Mouse (Mus musculus): ENCODE measurements around the gene Nrgn.

Gene Nrgn

DNA sequence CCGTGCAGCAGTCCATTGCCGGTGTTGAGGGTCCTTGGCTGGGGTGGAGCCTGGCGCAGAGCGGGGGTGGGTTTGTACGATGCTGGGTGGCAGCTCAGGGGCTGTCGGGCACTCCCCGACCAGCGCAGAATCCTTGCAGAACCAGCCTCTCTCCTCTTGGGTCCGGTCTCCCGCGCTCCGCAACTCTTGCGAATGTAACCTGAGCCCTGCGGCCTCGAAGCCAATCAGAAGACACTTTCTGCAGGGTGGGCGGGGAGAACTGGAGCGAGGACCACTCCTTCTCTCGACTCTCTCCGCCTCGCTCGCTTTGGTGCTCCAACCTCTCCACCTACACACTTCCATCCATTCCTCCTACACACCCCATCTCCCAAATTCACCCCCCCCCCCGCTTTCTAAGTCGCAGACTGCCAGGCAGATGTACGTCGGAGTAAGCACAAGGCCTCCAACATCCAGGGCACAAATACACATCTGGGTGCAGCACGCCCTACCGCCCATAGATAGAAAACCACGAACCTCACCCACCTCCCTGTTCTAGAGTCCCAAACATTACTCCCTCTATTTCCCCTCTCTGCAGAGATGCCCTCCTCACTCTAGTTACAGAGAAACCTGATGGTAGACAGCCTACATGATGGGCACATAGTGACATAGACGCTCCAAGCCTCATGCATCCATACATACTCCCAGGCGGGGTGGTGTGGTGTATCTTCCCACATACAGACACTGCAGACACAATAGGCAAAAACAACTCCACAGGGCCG is at the start of gene Nrgn:
Gene Nrgn, minus strand, starts transcription at position 369 of the 758 bp plus-strand sequence.
- DNase-seq (ENCODE audit: extremely low read depth, insufficient read length, low spot score), result no peak

- no peak for DNase-seq (ENCODE audit: extremely low read depth, insufficient read length, low spot score)
These were observed 48.0 kb upstream of the Nrgn start for GRCm38 (mm10) chr9:37600538-37601205.

- DNase-seq (ENCODE audit: extremely low read depth, insufficient read length, low spot score), result no peak
These were observed 45.9 kb upstream of the Nrgn start for GRCm38 (mm10) chr9:37598637-37599036.

- DNase-seq (ENCODE audit: extremely low read depth, insufficient read length, low spot score), result no peak
These were observed 42.9 kb upstream of the Nrgn start for GRCm38 (mm10) chr9:37595570-37595969.

DNA sequence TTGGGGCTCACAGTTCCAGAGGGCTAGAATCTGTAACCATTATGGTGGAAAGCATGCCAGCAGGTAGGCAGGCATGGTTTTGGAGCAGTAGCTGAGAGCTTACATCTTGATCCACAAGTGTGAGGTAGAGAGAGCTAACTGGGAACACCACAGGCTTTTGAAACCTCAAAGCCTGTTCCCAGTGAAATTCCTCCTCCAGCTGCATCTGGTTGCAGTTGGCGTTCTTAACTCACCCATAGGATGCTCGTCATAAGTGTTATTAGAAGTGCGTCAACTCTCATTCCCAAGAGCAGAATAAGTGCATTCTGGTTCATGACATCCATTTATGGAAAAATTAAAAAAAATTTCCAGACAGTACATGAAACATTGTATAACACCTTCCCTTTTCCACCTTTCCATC is 41.0 kb upstream of the Nrgn start:
- no peak for DNase-seq (ENCODE audit: extremely low read depth, insufficient read length, low spot score)

DNA sequence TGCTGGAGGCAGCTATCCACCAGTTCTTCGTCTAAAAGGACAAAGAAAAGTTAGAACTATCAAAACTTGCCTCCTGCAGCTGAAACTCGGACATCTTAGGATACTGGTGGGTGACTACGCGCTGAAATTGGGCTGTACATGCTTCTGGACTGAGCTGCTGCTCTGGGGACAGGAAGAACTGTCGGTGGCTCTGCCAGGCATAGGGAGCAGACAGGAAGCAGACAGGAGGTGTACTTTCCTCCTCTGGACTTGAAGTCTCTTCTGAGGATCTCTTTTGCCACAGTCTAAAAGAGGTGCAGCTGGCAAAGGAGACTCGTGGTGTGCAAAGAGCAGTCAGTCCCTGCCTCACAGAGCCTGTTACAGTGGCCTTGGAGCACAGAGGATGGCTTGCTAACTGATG is 39.9 kb upstream of the Nrgn start:
- no peak for DNase-seq (ENCODE audit: extremely low read depth, insufficient read length, low spot score)

- DNase-seq (ENCODE audit: extremely low read depth, insufficient read length, low spot score), result no peak
These were observed 39.3 kb upstream of the Nrgn start for GRCm38 (mm10) chr9:37592025-37592424.

DNA sequence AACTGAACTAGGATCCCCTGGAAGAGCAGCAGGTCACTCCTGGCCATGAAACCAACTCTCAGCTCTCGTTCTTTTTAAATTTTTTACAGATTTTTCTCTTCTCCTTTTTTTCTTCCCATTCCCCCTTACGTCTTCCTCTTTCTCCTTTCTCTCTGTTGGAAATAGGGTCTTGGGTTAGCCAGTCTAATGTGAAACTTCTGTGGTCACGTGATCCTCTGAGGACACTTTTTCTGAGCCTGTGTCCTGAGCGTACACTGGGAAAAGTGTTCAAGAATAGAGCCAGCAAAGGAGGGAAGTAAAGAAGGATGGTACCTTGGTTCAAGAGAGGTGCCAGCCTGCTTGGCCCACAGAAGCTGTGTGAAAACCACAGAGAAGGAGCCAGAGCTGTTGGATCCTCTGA is 37.7 kb upstream of the Nrgn start:
- DNase-seq (ENCODE audit: extremely low read depth, insufficient read length, low spot score), result no peak

DNA sequence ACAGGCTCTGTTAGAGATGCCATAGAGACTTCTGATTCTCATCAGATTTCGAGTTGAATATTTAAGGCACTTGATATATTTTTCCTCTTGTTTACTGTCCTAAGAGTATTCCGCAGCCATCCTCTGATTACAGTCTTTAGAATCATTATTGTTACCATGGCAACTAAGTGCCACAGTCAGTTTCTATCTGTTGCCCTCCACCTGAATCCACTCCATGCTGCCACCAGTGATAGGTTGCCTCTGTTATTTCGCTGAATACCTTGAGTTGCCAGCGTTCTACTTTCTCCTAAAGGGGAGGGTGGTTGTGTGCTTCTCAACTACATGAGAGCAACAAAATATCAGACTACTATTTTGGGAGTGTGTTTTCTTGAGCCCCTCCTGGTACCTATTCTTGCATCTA is 34.0 kb upstream of the Nrgn start:
- DNase-seq (ENCODE audit: extremely low read depth, insufficient read length, low spot score), result no peak

- no peak for DNase-seq (ENCODE audit: extremely low read depth, insufficient read length, low spot score)
These were observed 30.9 kb upstream of the Nrgn start for GRCm38 (mm10) chr9:37583594-37583993.

GRCm38 (mm10) chr9:37576436-37576930 is 23.8 kb upstream of the Nrgn start:
- DNase-seq (ENCODE audit: extremely low read depth, insufficient read length, low spot score), result peak; percentile 67

GRCm38 (mm10) chr9:37572204-37572876 is 19.6 kb upstream of the Nrgn start:
- no peak for DNase-seq (ENCODE audit: extremely low read depth, insufficient read length, low spot score)

GRCm38 (mm10) chr9:37569231-37569835 is 16.6 kb upstream of the Nrgn start:
- DNase-seq (ENCODE audit: extremely low read depth, insufficient read length, low spot score), result no peak

GRCm38 (mm10) chr9:37568605-37569214 is 16.0 kb upstream of the Nrgn start:
- no peak for DNase-seq (ENCODE audit: extremely low read depth, insufficient read length, low spot score)

GRCm38 (mm10) chr9:37567892-37568604 is 15.3 kb upstream of the Nrgn start:
- DNase-seq (ENCODE audit: extremely low read depth, insufficient read length, low spot score), result no peak

GRCm38 (mm10) chr9:37567454-37567853 is 14.8 kb upstream of the Nrgn start:
- no peak for DNase-seq (ENCODE audit: extremely low read depth, insufficient read length, low spot score)

- DNase-seq (ENCODE audit: extremely low read depth, insufficient read length, low spot score), result no peak
These were observed 14.3 kb upstream of the Nrgn start for GRCm38 (mm10) chr9:37567019-37567418.

GRCm38 (mm10) chr9:37563805-37564204 is 11.1 kb upstream of the Nrgn start:
- DNase-seq (ENCODE audit: extremely low read depth, insufficient read length, low spot score), result no peak

GRCm38 (mm10) chr9:37560617-37561016 is 7.9 kb upstream of the Nrgn start:
- no peak for DNase-seq (ENCODE audit: extremely low read depth, insufficient read length, low spot score)

- no peak for DNase-seq (ENCODE audit: extremely low read depth, insufficient read length, low spot score)
These were observed 3.7 kb upstream of the Nrgn start for GRCm38 (mm10) chr9:37556366-37556765.
